20 mouse cellular contexts compared by ENCODE assay signal in the genomic region with DNA sequence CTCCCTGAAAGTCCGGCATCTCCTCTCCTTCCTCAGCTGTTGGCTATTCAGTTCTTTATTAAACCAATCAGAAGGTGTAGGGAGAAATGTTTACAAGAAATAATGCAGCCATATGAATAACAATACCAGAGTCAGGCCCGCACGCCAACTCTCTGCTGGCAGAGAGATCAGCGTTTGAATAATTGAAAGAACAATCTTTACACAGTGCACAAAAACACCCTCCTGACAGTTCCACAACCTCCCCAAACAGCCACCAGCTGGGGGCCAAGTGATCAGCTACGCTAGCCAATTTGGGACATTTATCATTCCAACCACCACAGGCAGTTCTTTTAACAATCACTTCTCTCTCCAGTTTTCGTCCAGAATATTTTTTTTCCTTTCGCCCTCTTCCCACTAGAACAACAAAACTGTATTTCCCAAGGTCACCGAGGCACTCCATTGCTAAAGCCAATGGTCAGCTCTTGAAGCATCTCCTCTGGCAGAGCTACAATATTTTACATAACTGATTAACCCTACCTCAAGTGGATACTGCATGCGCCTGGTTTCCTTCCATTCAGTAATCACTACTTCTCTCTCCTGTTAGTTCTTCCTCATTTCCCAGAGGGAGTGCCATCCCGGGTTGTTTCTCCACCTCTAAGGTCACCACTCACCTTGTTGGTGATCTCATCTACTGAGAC.
DNase-seq lines count a peak whose midpoint lies in the region; ATAC-seq and TF ChIP-seq lines count a peak whose summit lies in the region.
"Had no signal": no experiment of that assay in that cellular context is flagged by ENCODE, and none has a peak within 500 bp of the region (broad histone marks: within the 10 kb centered on the region; RNA-seq: fewer than 3 reads in every experiment).

No protein-coding gene starts in this region.

- H3K36me3 ChIP-seq in hindbrain, embryonic 15.5 days: peaks cover 26% of the 10 kb centered on the region
- peaks cover 9% of the 10 kb centered on the region; the same call in 1 of the 2 replicates for H3K36me3 ChIP-seq in hindbrain, postnatal 0 days (ENCODE audit: insufficient read depth, low read length)
- H3K36me3 ChIP-seq: embryonic facial prominence, embryonic 15.5 days; G1E; heart, embryonic 13.5 days; limb, embryonic 13.5 days; liver, embryonic 13.5 days had no signal

- peak; percentile 27; the same call in 1 of the 2 replicates for ATAC-seq in hindbrain, embryonic 15.5 days (ENCODE audit: low FRiP score, low read depth)
- no peak for ATAC-seq in hindbrain, postnatal 0 days
- ATAC-seq: midbrain, embryonic 13.5 days had no signal

- H3K9ac ChIP-seq in hindbrain, embryonic 15.5 days: no peak overlapping the region
- no peak overlapping the region for H3K9ac ChIP-seq in hindbrain, postnatal 0 days (replicated peaks; ENCODE audit: low read length)
- H3K9ac ChIP-seq: embryonic facial prominence, embryonic 15.5 days; heart, embryonic 13.5 days; limb, embryonic 13.5 days; liver, embryonic 13.5 days; midbrain, embryonic 13.5 days; neural tube, embryonic 13.5 days had no signal

- no peak overlapping the region for H3K27ac ChIP-seq in hindbrain, embryonic 15.5 days (replicated peaks)
- H3K27ac ChIP-seq in hindbrain, postnatal 0 days: no peak overlapping the region
- H3K27ac ChIP-seq in layer of hippocampus, adult 2 months: peak overlapping the region; percentile 43
- H3K27ac ChIP-seq: embryonic facial prominence, embryonic 15.5 days; heart, embryonic 13.5 days; kidney, postnatal 0 days; limb, embryonic 13.5 days; liver, embryonic 13.5 days; midbrain, embryonic 13.5 days; neural tube, embryonic 13.5 days had no signal

- no peak for TF ChIP-seq POLR2A in brain, embryonic 14.5 days (IDR thresholded peaks at IDR 0.05; ENCODE audit: borderline replicate concordance, extremely low read depth, insufficient read depth, insufficient read length, poor library complexity, severe bottlenecking)

- no peak for TF ChIP-seq CTCF in hindbrain, postnatal 0 days (IDR thresholded peaks at IDR 0.05; ENCODE audit: low read depth)
- no peak for TF ChIP-seq CTCF in layer of hippocampus, adult 2 months (conservative IDR thresholded peaks at IDR 0.05)
- TF ChIP-seq CTCF in brain, embryonic 14.5 days (IDR thresholded peaks at IDR 0.05; ENCODE audit: borderline replicate concordance, extremely low read depth, insufficient read depth, insufficient read length): no peak

- H3K4me2 ChIP-seq in hindbrain, embryonic 15.5 days: no peak overlapping the region
- no peak overlapping the region for H3K4me2 ChIP-seq in hindbrain, postnatal 0 days (ENCODE audit: low read depth, low read length)
- H3K4me2 ChIP-seq: embryonic facial prominence, embryonic 15.5 days; heart, embryonic 13.5 days; limb, embryonic 13.5 days; liver, embryonic 13.5 days; midbrain, embryonic 13.5 days; neural tube, embryonic 13.5 days had no signal

- no peak overlapping the region for H3K4me3 ChIP-seq in hindbrain, embryonic 15.5 days
- no peak overlapping the region for H3K4me3 ChIP-seq in hindbrain, postnatal 0 days (ENCODE audit: low read length)
- no peak overlapping the region for H3K4me3 ChIP-seq in layer of hippocampus, adult 2 months
- H3K4me3 ChIP-seq: embryonic facial prominence, embryonic 15.5 days; heart, embryonic 13.5 days; limb, embryonic 13.5 days; liver, embryonic 13.5 days; midbrain, embryonic 13.5 days; neural tube, embryonic 13.5 days had no signal

- WGBS in hindbrain, embryonic 15.5 days: 47% methylated on average over 10 of the region's 10 CpGs
- WGBS in hindbrain, postnatal 0 days: 42% methylated on average over 10 of the region's 10 CpGs

- no peaks in the 10 kb centered on the region for H3K9me3 ChIP-seq in hindbrain, embryonic 15.5 days
- no peaks in the 10 kb centered on the region for H3K9me3 ChIP-seq in hindbrain, postnatal 0 days (ENCODE audit: low read length)
- H3K9me3 ChIP-seq: embryonic facial prominence, embryonic 15.5 days; heart, embryonic 13.5 days; limb, embryonic 13.5 days; liver, embryonic 13.5 days; midbrain, embryonic 13.5 days; neural tube, embryonic 13.5 days had no signal

- no peaks in the 10 kb centered on the region for H3K4me1 ChIP-seq in hindbrain, embryonic 15.5 days (replicated peaks)
- H3K4me1 ChIP-seq in hindbrain, postnatal 0 days (ENCODE audit: insufficient read depth, low read length): no peaks in the 10 kb centered on the region; the same call in 1 of the 2 replicates
- H3K4me1 ChIP-seq: embryonic facial prominence, embryonic 15.5 days; heart, embryonic 13.5 days; limb, embryonic 13.5 days; liver, embryonic 13.5 days; midbrain, embryonic 13.5 days; neural tube, embryonic 13.5 days had no signal

- no peaks in the 10 kb centered on the region for H3K27me3 ChIP-seq in hindbrain, embryonic 15.5 days
- H3K27me3 ChIP-seq in hindbrain, postnatal 0 days (ENCODE audit: insufficient read depth, low read length): no peaks in the 10 kb centered on the region
- H3K27me3 ChIP-seq: embryonic facial prominence, embryonic 15.5 days; heart, embryonic 13.5 days; limb, embryonic 13.5 days; liver, embryonic 13.5 days; midbrain, embryonic 13.5 days; neural tube, embryonic 13.5 days had no signal

- no peak for DNase-seq in hindbrain, postnatal 0 days (ENCODE audit: low spot score)
- DNase-seq in layer of hippocampus, adult 2 months (ENCODE audit: low spot score in 2 of 2): no peak
- no peak for DNase-seq in layer of hippocampus, adult 9-10 months (ENCODE audit: low spot score)
- DNase-seq in brain, embryonic 14.5 days (ENCODE audit: low read depth): peak; percentile 9
- peak; percentile 13 for DNase-seq in lung, postnatal 14 days
- DNase-seq in right cerebral cortex, postnatal 14 days: no peak
- DNase-seq: cerebellum, adult 2 months; cerebellum, postnatal 36 days; heart, postnatal 36 days; liver, embryonic 13.5 days; spleen, adult 18-20 months; thymus, postnatal 36 days had no signal

Comparison
In these comparisons a context has a peak if more than half of its experiments do, and no peak if none do; other contexts are left out.
1. DNase-seq: peak in brain, embryonic 14.5 days (single experiment) and lung, postnatal 14 days (single experiment); none in hindbrain, postnatal 0 days (single experiment), layer of hippocampus, adult 2 months (0 of 2), layer of hippocampus, adult 9-10 months (single experiment) and right cerebral cortex, postnatal 14 days (single experiment).